Mouse (Mus musculus): ENCODE results near the gene Gm13275.
"Not testable (repeated sequence)": the region's sequence is repeated elsewhere in the genome, so short reads cannot be mapped to it uniquely, and the experiment has no call there.

DNA sequence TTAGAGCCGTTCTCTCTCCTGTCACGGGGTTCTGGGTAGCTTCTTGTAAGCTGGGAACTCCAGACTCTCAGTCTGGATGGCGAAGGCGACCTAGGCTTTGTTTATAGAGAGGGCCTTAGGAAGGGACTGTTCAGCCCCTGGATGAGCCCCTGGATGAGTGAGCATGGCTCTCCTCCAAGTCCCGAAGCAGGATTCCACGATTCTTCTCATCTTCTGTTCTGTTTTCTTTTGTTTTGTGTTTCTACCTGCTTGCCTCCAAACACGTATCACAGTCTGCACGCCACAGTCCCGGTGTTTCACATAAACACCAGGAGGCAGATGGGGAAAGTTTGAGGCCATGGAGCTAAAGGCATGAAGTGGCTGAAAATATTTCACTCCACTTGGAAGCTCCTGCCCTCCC, 35.5 kb upstream of the Gm13275 start:
- TF ChIP-seq EP300 (IDR thresholded peaks at IDR 0.05; ENCODE audit: low read length); TBP (conservative IDR thresholded peaks at IDR 0.05; ENCODE audit: low read depth, low read length): not testable (repeated sequence)

Data from CH12.LX (cell line).